In genomic region chr4:32508996-32509395, GRCm38 (mm10) we compare ENCODE assay signal across 10 mouse cellular contexts.
DNase-seq lines count a peak whose midpoint lies in the region; ATAC-seq lines count a peak whose summit lies in the region.
"Had no signal": no experiment of that assay in that cellular context is flagged by ENCODE, and none has a peak within 500 bp of the region (broad histone marks: within the 10 kb centered on the region; RNA-seq: fewer than 3 reads in every experiment).

No protein-coding gene starts in this region.

- H3K27ac ChIP-seq in embryonic facial prominence, embryonic 11.5 days (replicated peaks; ENCODE audit: low read depth, low read length) = peak overlapping the region; percentile 52; the same call in 1 of the 2 replicates
- H3K27ac ChIP-seq in embryonic facial prominence, embryonic 10.5 days (replicated peaks) = no peak overlapping the region; the same call in 1 of the 2 replicates
- H3K27ac ChIP-seq in lung, embryonic 15.5 days = peak overlapping the region; percentile 53
- H3K27ac ChIP-seq in hindbrain, embryonic 15.5 days (replicated peaks) = peak overlapping the region; percentile 75
- H3K27ac ChIP-seq in neural tube, embryonic 15.5 days (replicated peaks) = peak overlapping the region; percentile 78

- 37% methylated on average over 8 of the region's 8 CpGs for WGBS in embryonic facial prominence, embryonic 11.5 days
- 41% methylated on average over 8 of the region's 8 CpGs for WGBS in embryonic facial prominence, embryonic 10.5 days
- WGBS in lung, embryonic 15.5 days = 52% methylated on average over 8 of the region's 8 CpGs
- 20% methylated on average over 8 of the region's 8 CpGs for WGBS in hindbrain, embryonic 15.5 days
- 26% methylated on average over 8 of the region's 8 CpGs for WGBS in neural tube, embryonic 15.5 days

- H3K36me3 ChIP-seq in embryonic facial prominence, embryonic 11.5 days (replicated peaks; ENCODE audit: control insufficient read depth, insufficient read depth, low read depth, low read length) = no peaks in the 10 kb centered on the region
- H3K36me3 ChIP-seq in embryonic facial prominence, embryonic 10.5 days (replicated peaks) = peaks cover 31% of the 10 kb centered on the region
- H3K36me3 ChIP-seq in lung, embryonic 15.5 days = no peaks in the 10 kb centered on the region
- H3K36me3 ChIP-seq in hindbrain, embryonic 15.5 days = no peaks in the 10 kb centered on the region
- no peaks in the 10 kb centered on the region for H3K36me3 ChIP-seq in neural tube, embryonic 15.5 days

- no peak for DNase-seq in embryonic facial prominence, embryonic 11.5 days (ENCODE audit: low spot score)
- DNase-seq in embryonic facial prominence, embryonic 10.5 days (ENCODE audit: low spot score) = no peak
- DNase-seq in lung, postnatal 14 days = no peak
- no peak for DNase-seq in left cerebral cortex, adult 9 months (ENCODE audit: low spot score in 2 of 2)
- DNase-seq in urinary bladder, postnatal 4 days (ENCODE audit: low spot score in 2 of 2) = no peak

- no peak overlapping the region for H3K9ac ChIP-seq in embryonic facial prominence, embryonic 11.5 days (replicated peaks; ENCODE audit: low read length)
- no peak overlapping the region for H3K9ac ChIP-seq in lung, embryonic 15.5 days
- no peak overlapping the region for H3K9ac ChIP-seq in hindbrain, embryonic 15.5 days
- H3K9ac ChIP-seq in neural tube, embryonic 15.5 days (replicated peaks) = no peak overlapping the region

- peaks cover 3% of the 10 kb centered on the region for H3K4me1 ChIP-seq in embryonic facial prominence, embryonic 11.5 days (ENCODE audit: control insufficient read depth, insufficient read depth, low read length)
- peaks cover 23% of the 10 kb centered on the region for H3K4me1 ChIP-seq in embryonic facial prominence, embryonic 10.5 days
- peaks cover 28% of the 10 kb centered on the region for H3K4me1 ChIP-seq in lung, embryonic 15.5 days
- H3K4me1 ChIP-seq in hindbrain, embryonic 15.5 days (replicated peaks) = peaks cover 32% of the 10 kb centered on the region
- H3K4me1 ChIP-seq in neural tube, embryonic 15.5 days = peaks cover 35% of the 10 kb centered on the region

- ATAC-seq in embryonic facial prominence, embryonic 11.5 days (replicated peaks; ENCODE audit: insufficient number of reproducible peaks, low FRiP score, low TSS enrichment, low read depth) = no peak
- ATAC-seq in lung, embryonic 15.5 days (ENCODE audit: borderline replicate concordance, extremely low read depth, low FRiP score, low TSS enrichment) = no peak
- ATAC-seq in hindbrain, embryonic 15.5 days (ENCODE audit: low FRiP score, low read depth) = 0 out of 2 replicates have a peak, but pooled peaks have one; percentile 49
- no peak for ATAC-seq in neural tube, embryonic 15.5 days (ENCODE audit: low FRiP score)
- ATAC-seq: inflammation-experienced regulatory T-cells, adult 6 months had no signal

- no peaks in the 10 kb centered on the region for H3K9me3 ChIP-seq in embryonic facial prominence, embryonic 11.5 days (replicated peaks; ENCODE audit: control insufficient read depth, low read length)
- H3K9me3 ChIP-seq in embryonic facial prominence, embryonic 10.5 days = no peaks in the 10 kb centered on the region
- no peaks in the 10 kb centered on the region for H3K9me3 ChIP-seq in lung, embryonic 15.5 days
- no peaks in the 10 kb centered on the region for H3K9me3 ChIP-seq in hindbrain, embryonic 15.5 days
- no peaks in the 10 kb centered on the region for H3K9me3 ChIP-seq in neural tube, embryonic 15.5 days (replicated peaks)

- no peak overlapping the region for H3K4me2 ChIP-seq in embryonic facial prominence, embryonic 11.5 days (ENCODE audit: low read depth, low read length)
- no peak overlapping the region for H3K4me2 ChIP-seq in lung, embryonic 15.5 days
- no peak overlapping the region for H3K4me2 ChIP-seq in hindbrain, embryonic 15.5 days
- H3K4me2 ChIP-seq in neural tube, embryonic 15.5 days = peak overlapping the region; percentile 7; the same call in 1 of the 2 replicates
- H3K4me2 ChIP-seq: liver, embryonic 11.5 days had no signal

- H3K4me3 ChIP-seq in embryonic facial prominence, embryonic 11.5 days (ENCODE audit: low read depth, low read length) = no peak overlapping the region
- no peak overlapping the region for H3K4me3 ChIP-seq in embryonic facial prominence, embryonic 10.5 days
- no peak overlapping the region for H3K4me3 ChIP-seq in lung, embryonic 15.5 days
- H3K4me3 ChIP-seq in hindbrain, embryonic 15.5 days = no peak overlapping the region
- H3K4me3 ChIP-seq in neural tube, embryonic 15.5 days (replicated peaks) = no peak overlapping the region

- no peaks in the 10 kb centered on the region for H3K27me3 ChIP-seq in embryonic facial prominence, embryonic 11.5 days (ENCODE audit: control insufficient read depth, insufficient read depth, low read length)
- no peaks in the 10 kb centered on the region for H3K27me3 ChIP-seq in embryonic facial prominence, embryonic 10.5 days (replicated peaks; ENCODE audit: low read depth, poor library complexity, severe bottlenecking)
- no peaks in the 10 kb centered on the region for H3K27me3 ChIP-seq in lung, embryonic 15.5 days
- no peaks in the 10 kb centered on the region for H3K27me3 ChIP-seq in hindbrain, embryonic 15.5 days
- no peaks in the 10 kb centered on the region for H3K27me3 ChIP-seq in neural tube, embryonic 15.5 days (replicated peaks)
